Mouse (Mus musculus): Measurements from ENCODE around the gene Cpne8. TPM values are rescaled to one million over a fixed set of nuclear protein-coding genes. Genes with fewer than 3 reads are reported as not detected.

The Cpne8 gene
- 7.1 and 7.2 TPM in 2 replicates for polyA plus RNA-seq (2015; fragmentation: Nextera tagmentation; extraction: Ambion mirVana)

DNA sequence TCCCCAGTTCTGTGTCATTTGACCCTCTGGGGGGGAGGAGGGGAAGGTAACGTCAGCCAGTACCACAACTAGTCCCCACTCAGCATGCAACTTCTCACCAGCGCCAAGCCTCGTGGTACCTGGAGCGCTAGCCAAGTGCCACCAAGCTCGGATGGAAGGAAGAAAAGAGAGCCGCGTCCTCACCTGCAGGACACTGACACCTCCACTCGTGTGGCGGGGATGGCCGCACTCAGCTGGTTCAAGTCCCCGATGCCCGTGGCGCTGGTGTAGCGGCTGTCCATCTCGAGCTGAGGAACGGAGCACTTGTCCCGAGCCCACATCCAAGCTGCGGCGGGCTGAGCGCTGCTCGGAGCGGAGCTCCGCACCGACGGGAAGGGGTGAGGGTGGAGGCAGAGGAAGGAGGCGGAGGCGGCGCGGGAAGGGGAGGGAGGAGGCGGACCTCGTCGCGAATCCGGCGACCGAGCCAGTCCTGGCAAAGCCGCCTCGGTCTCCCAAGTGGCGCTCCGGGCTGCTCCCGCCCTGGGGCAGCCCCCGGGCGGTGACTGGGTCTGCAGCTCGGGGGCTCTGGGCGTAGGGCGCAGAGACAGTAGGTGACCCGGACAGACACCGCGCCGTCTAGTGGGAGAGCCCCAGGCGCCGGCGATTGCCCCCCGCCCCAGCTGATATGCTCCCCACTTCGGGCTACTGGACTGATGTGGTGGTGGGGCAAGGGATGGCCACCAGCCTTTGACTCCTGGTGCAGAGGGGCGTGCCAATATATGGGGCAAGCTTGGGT lies at the start of gene Cpne8:
Gene Cpne8, minus strand, starts transcription at position 448 of the 775 bp plus-strand sequence.
- Histone ChIP-seq H3K4me1 (peaks cover 16% of the 10 kb centered on the region), H3K9me3 (no peaks in the 10 kb centered on the region), H3K4me2 (replicated peaks) (peak within 1 kb of the TSS; percentile 97), H3K9ac (replicated peaks) (peak within 1 kb of the TSS; percentile 62), H3K27ac (replicated peaks) (no peak within 1 kb of the TSS), H3K4me3 (peak within 1 kb of the TSS; percentile 65), H3K36me3 (no peaks in the 10 kb centered on the region), H3K27me3 (peaks cover 9% of the 10 kb centered on the region; the same call in 1 of the 2 replicates)
- peak; percentile 85 for ATAC-seq (replicated peaks)
- WGBS, result under 1% methylated on average over 53 of the region's 56 CpGs

DNA sequence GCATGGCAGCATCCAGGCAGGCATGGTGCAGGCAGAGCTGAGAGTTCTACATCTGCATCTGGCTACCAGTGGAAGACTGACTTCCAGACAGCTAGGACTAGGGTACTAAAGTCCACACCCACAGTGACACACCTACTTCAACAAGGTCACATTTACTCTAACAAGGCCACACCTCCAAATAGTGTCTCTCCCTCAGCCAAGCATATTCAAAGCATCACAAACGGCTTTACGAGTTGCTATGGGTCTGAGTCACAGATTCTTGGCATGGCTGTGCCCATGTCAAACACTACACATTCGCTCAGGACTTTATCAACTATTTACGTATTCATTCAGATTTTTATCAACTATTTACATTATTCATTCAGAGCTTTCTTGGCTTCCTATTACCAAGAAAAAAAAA lies 38.5 kb upstream of the Cpne8 start:
- no peaks in the 10 kb centered on the region for H3K36me3 ChIP-seq
- H3K4me1 ChIP-seq, result no peaks in the 10 kb centered on the region
- H3K4me2 ChIP-seq (replicated peaks), result no peak overlapping the region
- no peaks in the 10 kb centered on the region for H3K9me3 ChIP-seq
- H3K4me3 ChIP-seq, result no peak overlapping the region
- 93% methylated on average over 4 of the region's 4 CpGs for WGBS
- ATAC-seq (replicated peaks), result no peak
- H3K27me3 ChIP-seq, result no peaks in the 10 kb centered on the region
- no peak overlapping the region for H3K27ac ChIP-seq (replicated peaks)
- no peak overlapping the region for H3K9ac ChIP-seq (replicated peaks)

DNA sequence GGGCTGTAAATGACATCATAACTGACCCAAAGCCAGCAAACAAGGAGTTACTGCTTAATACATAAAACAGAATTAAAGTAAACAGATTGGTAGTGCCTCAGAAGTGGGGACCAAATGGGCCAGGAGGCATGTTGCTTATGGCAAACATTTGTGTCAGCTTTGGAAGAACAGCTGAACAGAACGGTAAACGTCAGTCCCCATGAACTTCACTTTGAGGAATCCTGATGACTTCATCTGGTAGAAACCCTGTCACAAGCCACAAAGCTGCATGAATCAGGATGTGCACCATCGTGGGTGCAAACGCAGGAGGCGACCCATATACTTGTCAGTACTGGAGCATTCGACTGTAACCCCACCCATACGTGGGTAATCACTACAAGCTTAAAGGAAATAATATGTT lies 30.1 kb upstream of the Cpne8 start:
- no peak overlapping the region for H3K9ac ChIP-seq (replicated peaks)
- H3K27ac ChIP-seq (replicated peaks), result no peak overlapping the region
- no peak overlapping the region for H3K4me2 ChIP-seq (replicated peaks)
- ATAC-seq (replicated peaks), result no peak
- no peaks in the 10 kb centered on the region for H3K36me3 ChIP-seq
- H3K4me3 ChIP-seq, result no peak overlapping the region
- H3K27me3 ChIP-seq, result no peaks in the 10 kb centered on the region
- no peaks in the 10 kb centered on the region for H3K4me1 ChIP-seq
- H3K9me3 ChIP-seq, result no peaks in the 10 kb centered on the region
- 86% methylated on average over 7 of the region's 7 CpGs for WGBS

DNA sequence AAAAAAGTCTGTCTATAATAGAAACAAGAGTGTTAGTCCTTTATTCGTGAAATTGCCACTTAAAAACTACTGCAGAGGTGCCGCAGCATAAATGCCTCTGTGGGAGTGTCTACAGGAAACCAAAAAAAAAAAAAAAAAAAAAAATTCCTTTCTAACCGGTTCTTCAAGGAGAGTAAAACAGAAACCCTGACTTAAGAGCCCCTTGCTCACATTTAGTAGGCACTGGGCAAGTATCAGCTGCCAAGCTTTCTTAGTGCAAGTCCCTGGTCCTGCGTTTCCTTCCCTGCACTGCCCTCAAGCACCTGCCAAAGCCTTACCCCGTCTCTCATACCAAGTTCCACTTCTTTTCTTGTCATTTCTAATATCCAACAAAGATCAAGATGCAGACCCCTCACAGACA lies 25.1 kb upstream of the Cpne8 start:
- H3K9ac ChIP-seq (replicated peaks), result no peak overlapping the region
- WGBS, result 34% methylated on average over 5 of the region's 5 CpGs
- H3K27me3 ChIP-seq, result no peaks in the 10 kb centered on the region
- H3K27ac ChIP-seq (replicated peaks), result no peak overlapping the region
- H3K4me2 ChIP-seq (replicated peaks), result no peak overlapping the region
- H3K36me3 ChIP-seq, result no peaks in the 10 kb centered on the region
- no peak overlapping the region for H3K4me3 ChIP-seq
- ATAC-seq (replicated peaks), result no peak
- peaks cover 5% of the 10 kb centered on the region; the same call in 1 of the 2 replicates for H3K4me1 ChIP-seq
- no peaks in the 10 kb centered on the region for H3K9me3 ChIP-seq

DNA sequence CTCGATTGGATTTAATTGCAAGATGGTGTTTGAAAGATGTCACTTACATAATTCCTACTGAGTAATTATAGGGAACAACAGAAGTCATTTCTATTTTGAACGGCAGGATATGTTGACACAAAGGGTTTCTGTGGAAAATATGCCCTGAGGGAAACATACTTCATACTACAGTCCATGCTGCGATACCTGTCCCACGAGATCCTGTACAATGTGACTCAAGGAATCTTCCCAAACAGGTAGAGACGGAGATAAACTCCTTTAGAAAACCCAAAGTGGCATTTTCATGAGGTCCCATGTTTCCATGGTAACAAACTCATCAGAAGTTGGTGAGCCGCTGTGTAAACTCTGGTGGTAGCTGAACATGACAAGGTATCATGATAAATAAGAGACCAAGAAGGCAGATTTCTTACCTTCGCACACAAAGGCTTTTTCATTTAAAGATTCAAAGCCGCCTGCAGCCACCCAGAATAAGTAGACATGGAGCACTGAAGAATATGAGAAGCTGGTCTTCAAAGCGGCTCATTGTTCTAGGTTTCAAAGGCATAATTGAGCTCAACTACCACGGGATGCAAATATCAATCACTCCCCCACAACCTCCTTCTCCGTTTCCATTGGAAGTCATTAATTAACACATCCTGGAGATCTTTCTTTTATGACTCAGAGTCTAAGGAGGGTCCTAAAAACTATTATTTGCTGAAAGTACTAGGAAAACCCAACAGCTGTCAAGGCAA lies 24.4 kb upstream of the Cpne8 start:
- H3K36me3 ChIP-seq, result no peaks in the 10 kb centered on the region
- no peaks in the 10 kb centered on the region for H3K27me3 ChIP-seq
- peaks cover 5% of the 10 kb centered on the region; the same call in 1 of the 2 replicates for H3K4me1 ChIP-seq
- H3K9me3 ChIP-seq, result no peaks in the 10 kb centered on the region
- no peak overlapping the region for H3K9ac ChIP-seq (replicated peaks)
- no peak overlapping the region for H3K27ac ChIP-seq (replicated peaks)
- no peak for ATAC-seq (replicated peaks)
- H3K4me2 ChIP-seq (replicated peaks), result no peak overlapping the region
- WGBS, result 30% methylated on average over 11 of the region's 11 CpGs
- no peak overlapping the region for H3K4me3 ChIP-seq

DNA sequence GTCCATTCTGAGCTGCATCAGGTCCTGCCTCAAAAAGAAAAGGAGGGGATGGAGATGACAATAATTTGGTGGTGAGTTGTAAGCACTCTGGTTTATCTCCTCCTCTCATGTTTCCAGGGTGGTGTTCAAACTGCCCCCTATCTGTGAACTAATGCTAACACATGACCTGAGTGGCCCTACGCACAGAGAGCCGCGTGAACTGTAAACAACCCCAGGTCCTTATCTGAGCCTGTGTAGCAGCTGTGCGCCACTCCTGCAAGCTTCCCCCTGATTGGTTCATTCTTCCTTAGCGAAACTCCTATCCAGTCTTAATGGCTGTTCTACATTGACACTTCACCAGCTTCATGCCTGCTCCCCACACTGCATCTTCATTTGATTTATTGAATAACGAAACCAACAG lies 7.5 kb upstream of the Cpne8 start:
- H3K27me3 ChIP-seq, result 0 out of 2 replicates have a peak, but pooled peaks cover 1% of the 10 kb centered on the region
- no peak overlapping the region for H3K4me3 ChIP-seq
- H3K9ac ChIP-seq (replicated peaks), result no peak overlapping the region
- no peaks in the 10 kb centered on the region for H3K4me1 ChIP-seq
- WGBS, result 93% methylated on average over 6 of the region's 6 CpGs
- ATAC-seq (replicated peaks), result no peak
- no peaks in the 10 kb centered on the region for H3K36me3 ChIP-seq
- no peak overlapping the region for H3K4me2 ChIP-seq (replicated peaks)
- no peak overlapping the region for H3K27ac ChIP-seq (replicated peaks)
- H3K9me3 ChIP-seq, result no peaks in the 10 kb centered on the region

DNA sequence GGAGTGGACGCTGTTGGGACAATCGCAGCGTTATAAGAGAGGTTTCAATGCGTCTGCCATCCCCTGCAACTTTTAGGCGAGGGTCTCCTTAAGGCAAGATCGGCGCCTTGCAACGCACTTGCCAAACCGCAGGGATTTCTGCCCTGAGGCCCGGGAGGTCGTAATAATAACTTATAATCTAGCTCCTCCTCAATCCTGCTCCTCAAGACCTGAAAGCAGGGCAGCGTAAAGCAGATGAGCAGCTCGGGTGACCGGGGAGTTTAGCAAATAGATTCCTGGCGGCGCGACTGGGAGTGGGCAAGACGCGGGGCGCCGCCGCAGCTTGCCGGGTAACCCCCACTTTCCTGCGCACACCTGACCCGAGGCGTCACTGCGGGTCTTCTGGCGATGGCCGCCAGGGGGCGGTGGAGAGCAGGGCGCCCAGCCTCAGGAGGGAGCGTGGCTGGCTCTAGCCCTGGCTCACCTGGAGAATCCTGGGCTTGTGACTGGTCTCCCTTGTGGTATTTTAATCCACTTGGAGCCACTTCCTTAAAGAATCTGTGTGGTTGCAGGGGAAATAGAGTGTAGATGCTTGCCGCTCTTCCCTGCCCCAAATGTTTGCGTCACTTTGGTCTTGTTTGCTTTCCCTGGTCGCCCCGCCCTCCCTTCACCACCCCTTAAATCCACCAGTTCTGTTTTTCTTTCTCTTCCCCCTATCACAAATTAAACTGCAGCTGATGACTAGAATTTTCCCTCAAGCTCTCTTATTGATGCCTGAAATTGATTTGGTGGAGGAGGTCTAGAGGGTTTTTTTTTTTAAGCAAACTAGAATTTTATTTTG lies 738 bp upstream of the Cpne8 start:
- H3K4me1 ChIP-seq, result peaks cover 16% of the 10 kb centered on the region
- peaks cover 9% of the 10 kb centered on the region; the same call in 1 of the 2 replicates for H3K27me3 ChIP-seq
- H3K27ac ChIP-seq (replicated peaks), result no peak overlapping the region
- 5% methylated on average over 36 of the region's 36 CpGs for WGBS
- H3K4me3 ChIP-seq, result peak overlapping the region; percentile 65
- no peaks in the 10 kb centered on the region for H3K36me3 ChIP-seq
- peak overlapping the region; percentile 62 for H3K9ac ChIP-seq (replicated peaks)
- ATAC-seq (replicated peaks), result peak; percentile 90
- no peaks in the 10 kb centered on the region for H3K9me3 ChIP-seq
- H3K4me2 ChIP-seq (replicated peaks), result peak overlapping the region; percentile 97

DNA sequence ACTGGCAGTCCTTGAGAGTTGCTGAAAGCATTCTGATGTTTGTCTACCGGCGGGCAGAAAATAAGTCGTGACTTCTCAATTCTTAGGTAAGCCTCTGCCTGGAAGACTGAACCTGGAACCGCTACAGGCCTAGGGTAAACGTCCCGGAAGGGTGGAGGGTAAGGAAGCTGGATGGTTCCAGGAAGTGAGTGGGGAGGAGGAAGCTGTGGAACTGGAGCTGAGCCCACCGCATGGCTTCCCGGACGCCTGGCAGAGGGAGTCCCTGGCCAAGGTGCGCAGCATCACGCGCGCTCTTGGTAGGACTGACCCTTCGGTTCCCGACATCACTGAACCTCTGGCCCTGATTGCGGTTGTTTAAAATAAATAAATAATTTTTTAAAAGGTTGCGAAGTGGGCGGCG lies 744 bp downstream of the Cpne8 start:
- no peaks in the 10 kb centered on the region for H3K36me3 ChIP-seq
- H3K4me2 ChIP-seq (replicated peaks), result peak overlapping the region; percentile 97
- H3K27ac ChIP-seq (replicated peaks), result no peak overlapping the region
- H3K9me3 ChIP-seq, result no peaks in the 10 kb centered on the region
- peaks cover 9% of the 10 kb centered on the region; the same call in 1 of the 2 replicates for H3K27me3 ChIP-seq
- H3K9ac ChIP-seq (replicated peaks), result no peak overlapping the region
- 8% methylated on average over 19 of the region's 19 CpGs for WGBS
- H3K4me3 ChIP-seq, result peak overlapping the region; percentile 65
- no peak for ATAC-seq (replicated peaks)
- H3K4me1 ChIP-seq, result peaks cover 16% of the 10 kb centered on the region

DNA sequence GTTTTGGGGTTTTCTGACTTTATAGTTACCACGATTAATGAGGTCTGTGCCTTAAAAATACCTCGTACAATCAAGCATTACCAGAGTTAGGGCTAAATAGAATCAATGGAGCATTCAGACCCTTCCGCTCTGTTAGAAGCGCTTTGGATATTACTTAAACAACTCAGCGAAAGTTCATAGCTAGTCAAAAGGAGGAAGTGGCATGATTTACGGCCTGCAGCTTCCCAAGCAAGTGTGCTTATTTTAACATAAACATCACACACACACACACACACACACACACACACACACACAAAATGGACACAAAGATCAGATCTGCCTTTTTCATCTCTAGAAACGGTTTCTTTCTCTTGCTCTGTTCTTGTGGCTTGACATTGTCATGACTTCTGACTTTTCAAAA lies 9.7 kb downstream of the Cpne8 start:
- Histone ChIP-seq H3K9me3 (no peaks in the 10 kb centered on the region), H3K27ac (replicated peaks) (no peak overlapping the region), H3K9ac (replicated peaks) (no peak overlapping the region), H3K4me3 (no peak overlapping the region), H3K4me1 (peaks cover 4% of the 10 kb centered on the region; the same call in 1 of the 2 replicates), H3K4me2 (replicated peaks) (no peak overlapping the region), H3K27me3 (no peaks in the 10 kb centered on the region), H3K36me3 (no peaks in the 10 kb centered on the region)
- no peak for ATAC-seq (replicated peaks)
- 41% methylated on average over 7 of the region's 7 CpGs for WGBS

DNA sequence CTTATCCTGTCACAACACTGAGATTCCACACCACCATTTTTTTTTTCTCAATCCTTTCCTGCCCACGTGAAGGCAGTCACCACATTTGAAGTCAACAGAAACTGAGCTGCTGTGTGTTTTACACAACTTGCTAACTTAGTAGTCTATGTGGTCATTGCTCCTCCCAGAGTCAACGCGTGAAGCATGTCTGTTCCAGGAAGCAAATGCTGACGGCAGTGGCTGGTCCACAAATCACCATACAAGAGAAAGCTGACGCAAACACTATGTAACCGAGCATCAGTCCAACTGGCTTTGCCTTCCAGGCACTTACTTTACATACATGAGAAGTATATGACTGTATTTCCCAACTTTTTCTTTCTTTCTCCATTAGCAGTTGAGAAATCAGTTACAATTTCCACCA lies 12.3 kb downstream of the Cpne8 start:
- no peak overlapping the region for H3K4me3 ChIP-seq
- 92% methylated on average over 6 of the region's 6 CpGs for WGBS
- H3K27ac ChIP-seq (replicated peaks), result no peak overlapping the region
- H3K27me3 ChIP-seq, result no peaks in the 10 kb centered on the region
- H3K4me2 ChIP-seq (replicated peaks), result no peak overlapping the region
- H3K9ac ChIP-seq (replicated peaks), result no peak overlapping the region
- peaks cover 4% of the 10 kb centered on the region; the same call in 1 of the 2 replicates for H3K4me1 ChIP-seq
- H3K36me3 ChIP-seq, result no peaks in the 10 kb centered on the region
- H3K9me3 ChIP-seq, result no peaks in the 10 kb centered on the region
- no peak for ATAC-seq (replicated peaks)

DNA sequence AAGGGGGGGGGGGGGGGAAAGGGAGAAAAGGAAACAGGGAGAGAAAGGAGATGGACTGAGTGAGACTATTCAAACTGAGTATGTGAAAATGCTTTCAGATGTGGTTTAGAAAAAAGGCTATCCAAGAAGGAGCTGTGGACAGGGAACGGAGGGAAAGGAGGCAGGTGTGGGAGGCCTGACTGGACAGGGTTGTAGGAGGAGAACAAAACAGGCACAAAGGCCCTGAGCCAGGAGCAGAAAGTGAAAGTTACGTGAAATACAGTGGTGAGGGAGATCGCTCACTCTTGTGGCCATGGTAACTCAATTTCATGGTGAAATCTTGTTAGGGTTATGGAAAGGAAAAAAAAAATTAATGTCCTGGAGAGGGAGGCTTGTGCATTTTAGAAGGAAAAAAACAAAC lies 14.6 kb downstream of the Cpne8 start:
- no peak overlapping the region for H3K4me3 ChIP-seq
- WGBS, result 77% methylated on average over 3 of the region's 3 CpGs
- H3K4me2 ChIP-seq (replicated peaks), result no peak overlapping the region
- ATAC-seq (replicated peaks), result no peak
- no peak overlapping the region for H3K27ac ChIP-seq (replicated peaks)
- H3K36me3 ChIP-seq, result no peaks in the 10 kb centered on the region
- no peaks in the 10 kb centered on the region for H3K9me3 ChIP-seq
- peaks cover 4% of the 10 kb centered on the region; the same call in 1 of the 2 replicates for H3K4me1 ChIP-seq
- no peaks in the 10 kb centered on the region for H3K27me3 ChIP-seq
- H3K9ac ChIP-seq (replicated peaks), result no peak overlapping the region

DNA sequence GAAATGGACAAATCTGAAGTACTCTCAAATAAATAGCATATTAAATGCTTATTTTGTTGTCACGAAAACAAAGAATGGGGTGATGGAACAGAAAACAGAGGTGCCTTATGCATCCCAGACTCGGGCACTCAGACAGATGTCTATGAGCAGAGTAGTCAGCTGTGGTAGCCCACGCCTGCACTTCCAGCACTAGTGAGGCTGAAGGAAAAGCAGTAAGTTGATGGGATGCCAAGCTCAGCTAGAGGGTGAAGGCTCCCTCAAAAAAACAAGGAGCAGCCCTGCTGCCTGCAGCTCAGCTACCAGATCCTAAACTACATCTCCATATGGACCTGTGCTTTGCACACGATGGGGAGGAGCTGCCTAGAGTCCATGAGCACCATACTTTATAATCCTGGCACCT lies 15.6 kb downstream of the Cpne8 start:
- Histone ChIP-seq H3K9me3 (no peaks in the 10 kb centered on the region), H3K27me3 (no peaks in the 10 kb centered on the region), H3K27ac (replicated peaks) (no peak overlapping the region), H3K4me1 (no peaks in the 10 kb centered on the region), H3K4me2 (replicated peaks) (no peak overlapping the region), H3K4me3 (no peak overlapping the region), H3K9ac (replicated peaks) (no peak overlapping the region), H3K36me3 (no peaks in the 10 kb centered on the region)
- no peak for ATAC-seq (replicated peaks)
- WGBS, result 83% methylated on average over 4 of the region's 4 CpGs
